Mouse (Mus musculus): ENCODE data around the gene Abcc5. TPM values are rescaled to one million over a fixed set of nuclear protein-coding genes. Genes with fewer than 3 reads are reported as not detected.

The Abcc5 gene
- 52.2 and 83.4 TPM in 2 replicates for polyA plus RNA-seq (2021; fragmentation: Nextera tagmentation)
- long read RNA-seq, experiment 1, full-length matches to known transcripts: 64 of 172 reads
- long read RNA-seq, experiment 1, partial matches to known transcripts: 62 of 172 reads
- long read RNA-seq, experiment 1, other reads (novel, unspliced or antisense): 46 of 172 reads
- long read RNA-seq, experiment 2, full-length matches to known transcripts: 14 of 61 reads
- long read RNA-seq, experiment 2, partial matches to known transcripts: 28 of 61 reads
- long read RNA-seq, experiment 2, other reads (novel, unspliced or antisense): 19 of 61 reads

GRCm38 (mm10) chr16:20425855-20426598, at the start of gene Abcc5:
TSS of gene Abcc5 (minus strand) at chr16:20426394.

GRCm38 (mm10) chr16:20325286-20325685, 100.9 kb downstream of the Abcc5 start, which contains the start of gene Cyp2ab1:
TSS of gene Cyp2ab1 (minus strand) at chr16:20325404.

GRCm38 (mm10) chr16:20301770-20302649, 124.2 kb downstream of the Abcc5 start, which contains the start of gene Parl:
TSS of gene Parl (minus strand) at chr16:20302387.

Other genes with a start within 250 kb of the Abcc5 start
- 39.7 and 48.3 TPM in 2 replicates for gene Map6d1, start 185.0 kb downstream of the Abcc5 start, polyA plus RNA-seq (2021; fragmentation: Nextera tagmentation)
- 41.9 and 51.6 TPM in 2 replicates for gene Parl, start 124.0 kb downstream of the Abcc5 start, polyA plus RNA-seq (2021; fragmentation: Nextera tagmentation)
- gene Cyp2ab1, start 101.0 kb downstream of the Abcc5 start, polyA plus RNA-seq (2021; fragmentation: Nextera tagmentation): not detected in 2 replicates
- gene Eif2b5, start 72.4 kb upstream of the Abcc5 start, polyA plus RNA-seq (2021; fragmentation: Nextera tagmentation): 26.1 and 45.1 TPM in 2 replicates
- 7.2 and 17.1 TPM in 2 replicates for gene Dvl3, start 90.6 kb upstream of the Abcc5 start, polyA plus RNA-seq (2021; fragmentation: Nextera tagmentation)
- gene Ap2m1, start 109.1 kb upstream of the Abcc5 start, polyA plus RNA-seq (2021; fragmentation: Nextera tagmentation): 915 and 1,083 TPM in 2 replicates
- 39.2 and 58.3 TPM in 2 replicates for gene Abcf3, start 122.2 kb upstream of the Abcc5 start, polyA plus RNA-seq (2021; fragmentation: Nextera tagmentation)
- gene Vwa5b2, start 163.1 kb upstream of the Abcc5 start, polyA plus RNA-seq (2021; fragmentation: Nextera tagmentation): 6.7 and 11.6 TPM in 2 replicates
- gene Eef1akmt4, start 185.2 kb upstream of the Abcc5 start, polyA plus RNA-seq (2021; fragmentation: Nextera tagmentation): 6.3 and 6.7 TPM in 2 replicates
- gene Gm49333, start 185.2 kb upstream of the Abcc5 start, polyA plus RNA-seq (2021; fragmentation: Nextera tagmentation): not detected in 2 replicates
- 12.1 and 13.1 TPM in 2 replicates for gene Alg3, start 185.3 kb upstream of the Abcc5 start, polyA plus RNA-seq (2021; fragmentation: Nextera tagmentation)
- 22.0 and 23.7 TPM in 2 replicates for gene Camk2n2, start 194.9 kb upstream of the Abcc5 start, polyA plus RNA-seq (2021; fragmentation: Nextera tagmentation)
- 6.3 and 7.7 TPM in 2 replicates for gene Ece2, start 203.4 kb upstream of the Abcc5 start, polyA plus RNA-seq (2021; fragmentation: Nextera tagmentation)
- gene Psmd2, start 225.3 kb upstream of the Abcc5 start, polyA plus RNA-seq (2021; fragmentation: Nextera tagmentation): 129 and 158 TPM in 2 replicates
- 17.6 and 30.0 TPM in 2 replicates for gene Eif4g1, start 241.9 kb upstream of the Abcc5 start, polyA plus RNA-seq (2021; fragmentation: Nextera tagmentation)